Mouse (Mus musculus) heart, embryonic 15.5 days (tissue): ENCODE data around the gene Vmn1r72. TPM values are rescaled to one million over a fixed set of nuclear protein-coding genes. Genes with fewer than 3 reads are reported as not detected.
"Not testable (repeated sequence)": the region's sequence is repeated elsewhere in the genome, so short reads cannot be mapped to it uniquely, and the experiment has no call there.

Experiments
- ATAC-seq: fragments of 200-750 bp; cut with Nextera tagmentation; replicated peaks from 2 replicates; pipeline ENCODE4 v1.8.0; 2017; ENCODE audit warnings: low read depth, moderate TSS enrichment; ENCODE audit not compliant: insufficient number of reproducible peaks, insufficient read depth, low FRiP score
- H3K27ac ChIP-seq: fragments of 300-500 bp; sonication (generic); 2 replicates; pipeline ENCODE4 v1.5.1; 2015; ENCODE audit warnings: mild to moderate bottlenecking, inconsistent platforms
- H3K27me3 ChIP-seq: fragments of 300-500 bp; sonication (generic); 2 replicates; pipeline ENCODE4 v1.6.1; 2015; ENCODE audit warnings: inconsistent platforms
- H3K36me3 ChIP-seq: fragments of 300-500 bp; sonication (generic); 2 replicates; pipeline ENCODE4 v1.6.1; 2015; ENCODE audit warnings: mild to moderate bottlenecking, inconsistent platforms
- H3K4me1 ChIP-seq: fragments of 300-500 bp; sonication (generic); replicated peaks from 2 replicates; pipeline ENCODE4 v1.6.1; 2015; ENCODE audit warnings: inconsistent platforms
- H3K4me2 ChIP-seq: fragments of 300-500 bp; sonication (generic); 2 replicates; pipeline ENCODE4 v1.6.1; 2015; ENCODE audit warnings: inconsistent platforms, mild to moderate bottlenecking, moderate library complexity
- H3K4me3 ChIP-seq: fragments of 300-500 bp; sonication (generic); 2 replicates; pipeline ENCODE4 v1.5.1; 2015; ENCODE audit warnings: mild to moderate bottlenecking, inconsistent platforms
- H3K9ac ChIP-seq: fragments of 300-500 bp; sonication (generic); 2 replicates; pipeline ENCODE4 v1.6.1; 2015; ENCODE audit warnings: mild to moderate bottlenecking, inconsistent platforms
- H3K9me3 ChIP-seq: fragments of 300-500 bp; sonication (generic); replicated peaks from 2 replicates; pipeline ENCODE4 v1.6.1; 2016; ENCODE audit warnings: inconsistent platforms
- WGBS: fragments of 180-500 bp; shearing (Covaris S2); methylation state at CpG from one replicate; pipeline ENCODE4 v1.1.7; 2015; ENCODE audit warnings: mixed read lengths; 5-methylcytosine and 5-hydroxymethylcytosine counted together
- polyA plus RNA-seq: library from polyadenylated mRNA; unstranded; fragments of >200 nt; fragmentation: Nextera tagmentation; extraction: Ambion mirVana; gene quantifications from 2 replicates; pipeline ENCODE4 v1.2.1, GENCODE M21; 2015

Gene Vmn1r72
- polyA plus RNA-seq, result not detected in 2 replicates

DNA sequence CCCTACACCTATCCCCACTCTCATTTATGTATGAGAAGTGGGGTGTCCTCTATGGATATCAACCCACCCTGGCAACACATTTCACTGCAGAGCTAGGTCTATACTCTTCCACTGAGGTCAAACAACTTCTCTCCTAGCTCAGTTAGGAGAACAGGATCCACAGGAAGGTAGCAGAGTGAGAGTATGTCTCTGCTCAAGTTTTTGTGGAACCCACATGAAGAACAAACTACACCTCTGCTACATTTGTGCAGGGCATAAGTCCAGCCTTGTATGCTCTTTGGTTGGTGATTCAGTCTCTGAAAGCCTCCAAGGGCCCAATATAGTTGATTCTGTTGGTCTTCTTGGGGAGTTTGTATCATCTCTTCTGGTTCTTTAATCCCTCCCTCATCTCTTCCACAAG is at the start of gene Vmn1r72:
Vmn1r72 (minus strand) TSS at position 101 of the 400 bp plus-strand sequence.
- H3K4me1 ChIP-seq, H3K36me3 ChIP-seq, H3K27me3 ChIP-seq, H3K9ac ChIP-seq, ATAC-seq, H3K4me3 ChIP-seq, H3K27ac ChIP-seq, H3K9me3 ChIP-seq, H3K4me2 ChIP-seq: not testable (repeated sequence)

DNA sequence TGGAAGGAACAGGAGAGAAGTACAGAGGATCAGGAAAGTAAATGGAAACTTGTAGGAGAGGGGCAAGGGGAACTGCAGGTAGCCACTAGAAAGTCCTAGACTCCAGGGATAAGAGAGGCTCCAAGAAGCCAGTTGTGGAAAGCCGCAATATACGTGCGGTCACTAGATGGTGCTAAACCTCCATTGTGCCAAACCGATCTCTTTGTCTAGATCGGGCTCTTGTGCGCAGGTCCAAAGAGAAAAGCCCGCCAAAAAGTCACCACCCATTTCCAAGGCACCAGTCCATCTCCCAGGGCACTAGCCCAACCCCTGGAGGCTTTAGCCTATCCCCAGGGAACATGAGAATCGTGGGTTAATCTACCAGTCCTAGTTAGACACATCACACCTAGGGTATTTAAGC is 62.9 kb downstream of the Vmn1r72 start:
- H3K9me3 ChIP-seq, H3K27me3 ChIP-seq, H3K9ac ChIP-seq, ATAC-seq, H3K36me3 ChIP-seq, H3K4me2 ChIP-seq, H3K27ac ChIP-seq, H3K4me1 ChIP-seq, H3K4me3 ChIP-seq: not testable (repeated sequence)
- 8% methylated on average over 8 of the region's 8 CpGs for WGBS

Other genes starting within 250 kb of the Vmn1r72 start
- not detected in 2 replicates for gene Zscan4-ps2, start 165.8 kb downstream of the Vmn1r72 start, polyA plus RNA-seq
- gene Zscan4-ps3, start 70.8 kb downstream of the Vmn1r72 start, polyA plus RNA-seq, result not detected in 2 replicates
- not detected in 2 replicates for gene Vmn1r73, start 50.1 kb upstream of the Vmn1r72 start, polyA plus RNA-seq
- gene Vmn1r74, start 153.8 kb upstream of the Vmn1r72 start, polyA plus RNA-seq, result not detected in 2 replicates
- gene Vmn1r75, start 194.5 kb upstream of the Vmn1r72 start, polyA plus RNA-seq, result not detected in 2 replicates